Mouse (Mus musculus) thymus, postnatal 4 days (tissue): ENCODE results near the gene Rbm38.
A peak's percentile ranks its signal among the peaks of the same experiment; 100 is the strongest.

Experiments used
- DNase-seq: peaks from one replicate; pipeline ENCODE4 v3.0.0; 2021

The Rbm38 gene

GRCm38 (mm10) chr2:173037827-173038607 lies 17.7 kb downstream of the Rbm38 start:
- DNase-seq: peak; percentile 80

GRCm38 (mm10) chr2:173039041-173039440 lies 18.7 kb downstream of the Rbm38 start:
- no peak for DNase-seq

- no peak for DNase-seq
Measured at GRCm38 (mm10) chr2:173040803-173041202, 20.5 kb downstream of the Rbm38 start.

- DNase-seq: no peak
Measured at GRCm38 (mm10) chr2:173041242-173041641, 20.9 kb downstream of the Rbm38 start.

GRCm38 (mm10) chr2:173041893-173042292 lies 21.6 kb downstream of the Rbm38 start:
- DNase-seq: no peak

GRCm38 (mm10) chr2:173042504-173043162 lies 22.3 kb downstream of the Rbm38 start:
- DNase-seq: no peak

GRCm38 (mm10) chr2:173044198-173044970 lies 24.1 kb downstream of the Rbm38 start:
- DNase-seq: no peak

GRCm38 (mm10) chr2:173046582-173047297 lies 26.4 kb downstream of the Rbm38 start:
- peak; percentile 83 for DNase-seq

- DNase-seq: peak; percentile 29
Measured at GRCm38 (mm10) chr2:173047471-173047870, 27.2 kb downstream of the Rbm38 start.

- peak; percentile 21 for DNase-seq
Measured at GRCm38 (mm10) chr2:173048041-173048745, 27.9 kb downstream of the Rbm38 start.

- DNase-seq: no peak
Measured at GRCm38 (mm10) chr2:173049231-173049630, 28.9 kb downstream of the Rbm38 start.

- peak; percentile 17 for DNase-seq
Measured at GRCm38 (mm10) chr2:173049817-173050216, 29.5 kb downstream of the Rbm38 start.

GRCm38 (mm10) chr2:173050604-173051382 lies 30.5 kb downstream of the Rbm38 start:
- DNase-seq: peak; percentile 41

- no peak for DNase-seq
Measured at GRCm38 (mm10) chr2:173052881-173053280, 32.6 kb downstream of the Rbm38 start.

- peak; percentile 70 for DNase-seq
Measured at GRCm38 (mm10) chr2:173053846-173054245, 33.5 kb downstream of the Rbm38 start.

GRCm38 (mm10) chr2:173056303-173056881 lies 36.1 kb downstream of the Rbm38 start:
- peak; percentile 44 for DNase-seq

GRCm38 (mm10) chr2:173056882-173057315 lies 36.6 kb downstream of the Rbm38 start:
- DNase-seq: peak; percentile 68

- DNase-seq: peak; percentile 44
Measured at GRCm38 (mm10) chr2:173057623-173058022, 37.3 kb downstream of the Rbm38 start.

GRCm38 (mm10) chr2:173058263-173058662 lies 38.0 kb downstream of the Rbm38 start:
- peak; percentile 44 for DNase-seq

- DNase-seq: peak; percentile 35
Measured at GRCm38 (mm10) chr2:173060450-173060849, 40.2 kb downstream of the Rbm38 start.
